Mouse (Mus musculus) Patski (cell line): Measurements from ENCODE around the gene Eda. TPM values are rescaled to one million over a fixed set of nuclear protein-coding genes. Genes with fewer than 3 reads are reported as not detected.

Experiments
- ATAC-seq: fragments of 100-300 bp; one replicate; pipeline ENCODE4 v1.8.0; 2021
- CTCF ChIA-PET: fragments of 350-600 bp; sonication (Branson Sonifier 250); formaldehyde crosslinking; loops from one replicate; lab custom pipeline; 2022; ENCODE audit warnings: inconsistent platforms; lab: Charles Lee
- POLR2A ChIA-PET: fragments of 350-600 bp; sonication (Branson Sonifier 250); formaldehyde crosslinking; loops from one replicate; lab custom pipeline; 2022; ENCODE audit warnings: antibody characterized with exemption, inconsistent platforms; lab: Charles Lee
- DNase-seq: peaks from one replicate; pipeline ENCODE4 v3.0.0-alpha.2; 2011; ENCODE audit warnings: low read depth, low spot score
- H3K27me3 ChIP-seq: fragments of 371-371 bp; one replicate; pipeline ENCODE4 v1.5.1; 2021
- CTCF ChIP-seq: fragments of 100-300 bp; IDR thresholded peaks from one replicate; pipeline ENCODE4 v1.5.1; 2021
- in situ Hi-C: fragments of 300-500 bp; cut with MboI; formaldehyde crosslinking; loops from 3 replicates; pipeline ENCODE4 v1.11.1; 2018; ENCODE audit warnings: low pct_unique_long_range_greater_than_20kb, mixed read lengths
- polyA plus RNA-seq: library from polyadenylated mRNA; unstranded; gene quantifications from one replicate; pipeline ENCODE4 v1.2.3, GENCODE M21; 2021

Gene Eda
- polyA plus RNA-seq, 1 experiment from 2014 or later, result 0.03 TPM

DNA sequence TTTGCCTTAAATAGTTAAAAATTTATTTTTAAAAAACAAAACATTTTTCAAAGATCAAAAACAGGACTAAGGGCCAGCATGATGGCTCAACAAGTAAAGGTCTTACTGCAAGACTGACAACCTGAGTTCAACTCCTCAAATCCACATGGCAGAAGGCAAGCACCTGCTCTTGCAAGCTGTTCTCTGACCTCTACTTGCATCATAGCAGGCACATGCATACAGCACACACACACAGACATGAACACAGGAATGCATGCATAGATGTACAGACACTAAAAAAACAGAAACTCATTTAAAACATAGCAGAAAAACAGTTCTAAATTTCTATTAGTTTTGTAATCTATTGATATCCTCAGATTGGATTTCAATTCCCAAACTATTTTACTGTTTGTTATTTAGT, 338.2 kb downstream of the Eda start:
- ATAC-seq (no peak), DNase-seq (no peak)
- POLR2A ChIA-PET, result no interaction called here
- no peak for TF ChIP-seq CTCF
- peaks cover 27% of the 10 kb centered on the region for H3K27me3 ChIP-seq
- in situ Hi-C loops, result no loop called here
- CTCF ChIA-PET, result no interaction called here

DNA sequence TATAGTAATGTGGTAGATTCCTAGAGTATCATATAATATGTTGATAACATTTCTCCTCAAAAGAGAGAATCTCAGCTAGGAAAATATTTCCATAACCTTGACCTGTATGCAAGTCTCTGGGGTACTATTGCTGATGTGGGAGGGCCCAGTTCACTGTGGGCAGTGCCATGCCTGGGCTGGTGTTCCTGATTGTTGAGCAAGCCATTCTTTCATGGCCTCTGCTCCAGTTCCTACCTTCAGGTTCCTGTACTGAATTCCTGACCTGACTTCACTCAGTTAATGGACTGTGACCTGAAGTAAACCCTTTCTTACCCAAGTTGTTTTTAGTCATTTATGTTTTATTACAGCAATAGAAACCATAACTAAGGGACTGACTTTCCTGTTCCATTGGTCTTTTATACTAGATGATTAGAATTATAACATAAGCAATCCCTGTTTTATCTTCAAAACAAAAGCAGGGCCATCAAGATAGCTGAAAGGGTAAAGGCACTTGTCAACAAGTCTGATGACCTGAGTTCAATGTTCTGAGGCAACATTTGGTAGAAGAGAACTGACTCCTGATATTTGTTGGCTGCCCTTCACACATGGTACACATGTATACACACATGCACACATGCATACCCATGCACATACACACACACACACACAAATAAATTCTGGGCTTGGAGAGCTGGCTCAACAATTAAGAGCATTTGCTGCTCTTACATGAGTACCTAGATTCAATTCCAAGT, 338.9 kb downstream of the Eda start:
- DNase-seq (no peak), ATAC-seq (no peak)
- ChIA-PET POLR2A (no interaction called here), CTCF (no interaction called here)
- in situ Hi-C loops, result no loop called here
- H3K27me3 ChIP-seq, result peaks cover 31% of the 10 kb centered on the region
- no peak for TF ChIP-seq CTCF

DNA sequence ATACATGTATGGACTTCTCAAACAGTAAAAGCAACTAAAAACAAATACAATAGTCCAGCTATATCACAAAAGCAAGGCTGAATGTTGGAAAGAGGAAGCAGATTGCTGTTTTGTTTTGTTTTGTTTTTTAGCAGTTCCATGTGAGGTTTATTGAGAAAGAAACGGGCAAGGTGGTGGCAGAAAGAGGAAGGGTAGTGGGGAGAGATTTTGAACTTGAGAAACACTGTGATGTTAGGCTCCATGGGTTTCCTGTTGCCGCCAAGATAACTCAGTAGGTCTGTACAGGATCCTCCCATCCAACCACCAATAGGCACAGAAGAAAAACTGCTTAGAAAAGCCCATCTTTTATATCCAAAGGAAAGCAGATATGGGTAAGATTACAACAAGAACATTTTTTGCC, 365.3 kb downstream of the Eda start:
- ATAC-seq (no peak), DNase-seq (no peak)
- peaks cover 27% of the 10 kb centered on the region for H3K27me3 ChIP-seq
- CTCF ChIA-PET, result no interaction called here
- TF ChIP-seq CTCF, result no peak
- POLR2A ChIA-PET, result no interaction called here
- in situ Hi-C loops, result no loop called here

DNA sequence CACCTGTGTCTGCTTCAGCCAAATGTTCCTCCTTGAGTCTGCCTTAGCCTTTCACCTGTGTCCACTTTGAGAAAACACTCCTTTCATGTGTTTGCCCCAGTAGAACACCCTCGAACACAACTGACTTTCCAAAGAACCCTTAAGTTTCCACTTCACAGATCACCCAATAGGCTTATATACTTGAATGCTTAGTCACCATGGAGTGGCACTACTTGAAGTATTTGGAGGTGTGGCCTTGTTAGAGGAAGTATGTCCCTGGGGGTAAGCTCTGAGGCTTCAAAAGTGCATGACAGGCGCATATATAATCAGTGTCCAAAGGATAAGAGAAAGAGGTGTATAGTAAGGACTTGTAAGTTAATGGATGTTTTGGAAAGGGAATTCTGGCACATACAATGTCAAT, 369.0 kb downstream of the Eda start:
- H3K27me3 ChIP-seq, result peaks cover 34% of the 10 kb centered on the region
- ATAC-seq, result no peak
- in situ Hi-C loops, result no loop called here

DNA sequence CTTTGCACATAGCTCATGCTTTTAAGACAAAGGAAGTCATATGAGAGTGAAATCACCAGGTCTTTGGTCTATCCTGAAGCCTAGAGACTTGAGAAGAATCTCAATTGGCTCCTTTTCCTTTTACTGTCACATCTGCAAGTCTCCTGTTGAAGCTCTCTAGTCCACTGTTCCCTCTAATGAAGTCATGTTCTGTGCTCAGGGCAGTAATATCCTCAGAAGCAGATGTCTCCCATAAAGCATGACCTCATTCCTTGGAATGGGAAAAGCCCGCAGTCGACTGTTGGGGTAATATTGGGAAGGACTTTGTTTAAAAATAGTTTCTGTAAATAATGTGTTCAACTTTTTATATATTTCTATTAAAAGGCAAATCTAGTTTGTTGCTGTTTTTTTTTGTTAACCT, 381.6 kb downstream of the Eda start:
- in situ Hi-C loops, result no loop called here
- ChIA-PET POLR2A (no interaction called here), CTCF (interaction anchor here (1.3 kb wide), 1 partner anchor 157 kb away, joined by 3 read pairs; no protein-coding TSS in a partner anchor)
- no peak for TF ChIP-seq CTCF
- H3K27me3 ChIP-seq, result peaks cover 45% of the 10 kb centered on the region
- DNase-seq (no peak), ATAC-seq (no peak)

More for the DNA sequence above, 369.0 kb downstream of the Eda start:
- no peak for TF ChIP-seq CTCF
- no peak for DNase-seq
- ChIA-PET CTCF (interaction anchor here (0.5 kb wide), 1 partner anchor 647 kb away, joined by 3 read pairs; no protein-coding TSS in a partner anchor), POLR2A (no interaction called here)

DNA sequence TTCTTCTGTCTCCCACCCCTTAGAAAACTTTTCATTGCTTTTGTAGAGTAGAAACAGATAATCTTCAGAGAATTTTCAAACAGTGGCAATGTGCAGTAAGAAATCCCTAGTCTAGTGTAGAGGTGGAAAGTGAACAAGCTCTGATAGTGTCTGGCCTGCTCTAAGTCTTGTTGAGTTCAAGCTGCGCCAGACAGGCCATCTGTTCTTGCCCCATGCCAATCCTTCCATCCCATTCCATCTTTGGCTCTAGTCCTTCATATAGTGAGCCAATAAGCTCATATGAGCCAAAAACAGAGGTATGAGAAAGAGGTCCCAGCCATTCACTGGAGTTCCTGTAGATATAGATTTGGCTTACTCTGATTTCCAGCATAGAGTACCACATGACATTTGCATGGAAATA, 414.5 kb downstream of the Eda start:
- no peak for DNase-seq
- CTCF ChIA-PET, result no interaction called here
- ATAC-seq, result no peak
- POLR2A ChIA-PET, result no interaction called here
- peaks cover 14% of the 10 kb centered on the region for H3K27me3 ChIP-seq
- TF ChIP-seq CTCF, result no peak
- in situ Hi-C loops, result loop anchor here (10.0 kb wide), 1 partner anchor 85 kb away; no protein-coding TSS in a partner anchor

DNA sequence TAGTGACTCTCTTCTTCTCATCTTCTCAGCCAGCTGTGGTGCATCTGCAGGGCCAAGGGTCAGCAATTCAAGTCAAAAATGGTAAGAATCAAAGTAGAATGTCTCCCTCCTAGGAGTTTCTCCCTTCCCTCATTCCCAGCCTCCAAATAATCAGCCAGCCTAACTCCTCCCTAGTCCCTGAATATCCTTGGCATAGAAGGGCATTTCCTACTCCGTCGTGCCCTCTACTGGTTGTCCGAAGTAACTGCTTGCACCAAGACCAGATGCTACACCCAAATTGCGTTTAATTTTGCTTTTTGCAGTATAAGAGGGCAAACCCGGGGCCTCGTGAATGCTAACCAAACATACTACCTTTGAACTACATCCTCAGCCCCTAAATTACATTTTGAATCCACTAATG, 416.9 kb downstream of the Eda start:
- peak; percentile 73 for TF ChIP-seq CTCF
- H3K27me3 ChIP-seq, result peaks cover 14% of the 10 kb centered on the region
- no peak for DNase-seq
- CTCF ChIA-PET, result no interaction called here
- POLR2A ChIA-PET, result no interaction called here
- in situ Hi-C loops, result loop anchor here (10.0 kb wide), 1 partner anchor 82 kb away; no protein-coding TSS in a partner anchor
- ATAC-seq, result no peak

DNA sequence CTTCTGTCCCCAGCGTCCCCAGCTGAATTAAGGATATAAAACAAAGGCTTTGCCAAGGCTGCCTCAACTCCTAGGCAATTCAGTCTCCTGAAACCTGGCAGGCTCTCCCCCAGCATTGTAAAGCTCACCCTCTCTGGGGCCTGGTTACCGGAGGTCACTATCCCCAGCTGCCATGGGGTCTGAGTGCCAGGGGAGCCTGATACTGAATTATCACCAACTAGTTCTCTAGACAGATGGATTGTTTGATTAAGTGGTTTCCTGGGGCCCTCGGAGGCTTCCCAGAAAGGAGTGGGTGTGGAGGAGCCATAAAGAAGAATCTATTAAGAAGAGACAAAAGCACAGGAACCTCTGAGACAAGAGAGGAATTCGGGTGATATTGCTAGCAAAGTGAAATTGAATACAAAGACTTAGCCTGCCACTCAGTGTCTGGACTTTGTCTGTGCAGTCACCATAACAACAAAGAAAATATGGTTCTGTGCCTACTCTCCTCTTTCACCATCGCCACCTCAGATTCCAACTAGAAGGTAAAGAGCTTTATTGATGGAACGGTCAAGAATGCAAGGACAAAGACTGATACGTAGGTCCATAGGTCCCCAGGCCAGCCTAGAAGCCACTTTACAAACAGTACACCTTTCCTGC, 418.9 kb downstream of the Eda start:
- no peak for TF ChIP-seq CTCF
- POLR2A ChIA-PET, result no interaction called here
- ATAC-seq, result no peak
- CTCF ChIA-PET, result no interaction called here
- no peak for DNase-seq
- in situ Hi-C loops, result loop anchor here (10.0 kb wide), 1 partner anchor 80 kb away; no protein-coding TSS in a partner anchor
- peaks cover 12% of the 10 kb centered on the region for H3K27me3 ChIP-seq

DNA sequence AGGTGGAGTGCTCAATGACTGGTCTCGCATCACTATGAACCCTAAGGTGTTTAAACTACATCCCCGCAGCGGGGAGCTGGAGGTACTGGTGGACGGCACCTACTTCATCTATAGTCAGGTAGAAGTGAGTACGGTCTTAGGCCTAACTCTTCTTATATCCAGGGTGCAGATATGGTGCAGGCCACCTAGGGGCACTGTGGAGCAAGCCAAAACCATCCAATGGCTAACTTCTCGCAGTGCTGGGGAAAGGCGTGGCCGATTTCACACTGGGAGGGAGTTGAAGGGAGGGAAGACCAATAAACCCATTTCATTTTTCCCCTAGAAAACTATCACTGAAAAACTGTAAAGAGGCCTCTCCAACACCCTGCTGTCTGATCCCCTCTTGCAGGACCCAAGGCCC, 419.6 kb downstream of the Eda start:
- ATAC-seq, result peak; percentile 41
- peaks cover 9% of the 10 kb centered on the region for H3K27me3 ChIP-seq
- peak; percentile 55 for TF ChIP-seq CTCF
- ChIA-PET CTCF (no interaction called here), POLR2A (no interaction called here)
- no peak for DNase-seq
- in situ Hi-C loops, result loop anchor here (10.0 kb wide), 1 partner anchor 80 kb away; no protein-coding TSS in a partner anchor

DNA sequence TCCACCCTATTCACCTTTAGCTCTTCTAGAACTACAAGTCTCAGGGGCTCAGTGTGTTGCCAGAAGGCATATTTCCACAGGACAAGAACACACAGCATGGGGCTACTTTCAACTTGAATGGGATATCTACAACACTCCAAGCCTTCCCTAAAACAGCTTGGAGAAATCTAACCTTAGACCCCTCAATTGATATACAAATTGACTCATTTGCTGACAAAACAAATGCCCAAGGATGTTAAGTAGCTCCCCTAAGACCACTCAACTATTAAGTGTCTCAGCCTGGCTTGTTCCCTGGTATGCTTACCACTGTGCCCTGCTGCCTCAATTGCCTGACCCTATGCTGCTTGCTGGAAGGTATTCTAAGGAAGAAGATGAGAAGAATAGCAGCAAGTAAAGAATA, 425.5 kb downstream of the Eda start:
- POLR2A ChIA-PET, result no interaction called here
- in situ Hi-C loops, result no loop called here
- CTCF ChIA-PET, result interaction anchor here (1.1 kb wide), 1 partner anchor 8 kb away, joined by 3 read pairs; no protein-coding TSS in a partner anchor
- ATAC-seq, result no peak
- DNase-seq, result no peak
- TF ChIP-seq CTCF, result no peak
- H3K27me3 ChIP-seq, result peaks cover 28% of the 10 kb centered on the region

DNA sequence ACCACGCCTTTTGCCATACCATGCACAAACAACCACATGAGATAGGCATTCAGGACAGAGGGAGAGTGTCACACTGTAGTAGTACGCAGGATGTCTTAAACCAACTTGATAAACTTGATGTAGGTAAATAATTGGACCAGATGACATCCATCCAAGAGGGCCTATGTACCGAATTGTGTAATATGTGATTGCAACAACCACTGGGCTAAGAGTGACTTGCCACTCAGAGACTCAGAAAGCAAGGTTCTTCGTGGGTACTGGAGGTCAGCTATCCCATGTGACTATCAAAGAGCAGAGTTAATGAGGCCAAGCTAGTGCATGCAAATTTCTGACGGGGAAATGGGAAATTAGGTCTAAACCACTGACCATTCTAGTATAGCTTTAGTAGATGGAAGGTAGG, 426.3 kb downstream of the Eda start:
- ATAC-seq, result no peak
- ChIA-PET POLR2A (no interaction called here), CTCF (interaction anchor here (1.2 to 1.3 kb wide), 2 partner anchors 8 to 9 kb away, joined by 3 read pairs; no protein-coding TSS in a partner anchor)
- DNase-seq, result no peak
- H3K27me3 ChIP-seq, result peaks cover 31% of the 10 kb centered on the region
- no peak for TF ChIP-seq CTCF
- in situ Hi-C loops, result no loop called here
